Mouse (Mus musculus) C2C12 (cell line): ENCODE data around the gene Arhgap8.

Experiments used
- CTCF ChIP-seq: IDR thresholded peaks from one replicate; pipeline ENCODE4 v1.5.1; 2011; ENCODE audit not compliant: control insufficient read depth, insufficient read depth, insufficient read length
- USF1 ChIP-seq: IDR thresholded peaks from one replicate; pipeline ENCODE4 v1.6.1; 2011; ENCODE audit warnings: low read depth, mild to moderate bottlenecking, control low read depth, moderate library complexity

DNA sequence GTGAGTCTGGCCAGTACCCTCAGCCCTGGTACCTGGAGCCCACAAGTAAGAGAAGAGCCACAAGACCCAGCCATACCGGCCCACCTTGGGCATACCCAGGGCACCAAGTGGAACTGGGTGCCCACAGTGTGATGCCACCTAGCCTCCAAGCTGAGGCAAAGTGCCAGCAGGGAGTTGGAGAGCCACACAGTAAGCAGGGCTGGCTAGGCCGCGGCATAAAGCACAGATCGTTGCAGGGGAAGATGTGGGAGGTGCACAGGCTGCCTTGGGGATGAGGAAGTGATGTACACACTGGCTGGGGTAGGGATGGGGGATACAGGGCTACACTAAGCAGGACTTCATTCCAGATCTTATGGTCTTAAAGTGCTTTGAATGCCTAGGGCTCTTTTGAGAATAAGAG, 101.0 kb downstream of the Arhgap8 start:
- TF ChIP-seq CTCF (no peak), USF1 (no peak)
